Mouse (Mus musculus) right cerebral cortex, postnatal 10 days (tissue): Measurements from ENCODE around the gene Cntnap4.

Experiments
- DNase-seq, 2 experiments: peaks; one replicate each; pipeline ENCODE4 v3.0.0; 2021; ENCODE audit warnings: low spot score in 2 of 2

The Cntnap4 gene

GRCm38 (mm10) chr8:112569471-112570141 is at the start of gene Cntnap4:
Gene Cntnap4, plus strand, starts transcription at chr8:112570043.
- peak; percentile 75 to 78 for DNase-seq

- no peak for DNase-seq
These were observed 12.5 kb upstream of the Cntnap4 start for GRCm38 (mm10) chr8:112557376-112557775.

GRCm38 (mm10) chr8:112570541-112570940 is 698 bp downstream of the Cntnap4 start:
- DNase-seq = peak in 1 of 2 experiments; percentile 35

GRCm38 (mm10) chr8:112571337-112571904 is 1.6 kb downstream of the Cntnap4 start:
- DNase-seq = peak; percentile 77 to 79

GRCm38 (mm10) chr8:112581473-112581872 is 11.6 kb downstream of the Cntnap4 start:
- DNase-seq = no peak

- DNase-seq = no peak
These were observed 13.6 kb downstream of the Cntnap4 start for GRCm38 (mm10) chr8:112583440-112583839.

- no peak for DNase-seq
These were observed 18.7 kb downstream of the Cntnap4 start for GRCm38 (mm10) chr8:112588357-112589051.

GRCm38 (mm10) chr8:112589052-112589389 is 19.2 kb downstream of the Cntnap4 start:
- no peak for DNase-seq

- no peak for DNase-seq
These were observed 26.4 kb downstream of the Cntnap4 start for GRCm38 (mm10) chr8:112596023-112596776.

GRCm38 (mm10) chr8:112599975-112600374 is 30.1 kb downstream of the Cntnap4 start:
- DNase-seq = no peak

GRCm38 (mm10) chr8:112601150-112601549 is 31.3 kb downstream of the Cntnap4 start:
- no peak for DNase-seq

GRCm38 (mm10) chr8:112610121-112610520 is 40.3 kb downstream of the Cntnap4 start:
- no peak for DNase-seq

- no peak for DNase-seq
These were observed 58.9 kb downstream of the Cntnap4 start for GRCm38 (mm10) chr8:112628791-112629190.

- DNase-seq = no peak
These were observed 82.8 kb downstream of the Cntnap4 start for GRCm38 (mm10) chr8:112652657-112653056.

- DNase-seq = no peak
These were observed 83.4 kb downstream of the Cntnap4 start for GRCm38 (mm10) chr8:112653276-112653675.

- DNase-seq = no peak
These were observed 84.2 kb downstream of the Cntnap4 start for GRCm38 (mm10) chr8:112653994-112654393.

- no peak for DNase-seq
These were observed 94.2 kb downstream of the Cntnap4 start for GRCm38 (mm10) chr8:112664067-112664466.

GRCm38 (mm10) chr8:112674671-112675070 is 104.8 kb downstream of the Cntnap4 start:
- no peak for DNase-seq

GRCm38 (mm10) chr8:112681757-112682156 is 111.9 kb downstream of the Cntnap4 start:
- peak in 1 of 2 experiments; percentile 28 for DNase-seq

GRCm38 (mm10) chr8:112695708-112696107 is 125.9 kb downstream of the Cntnap4 start:
- no peak for DNase-seq

- no peak for DNase-seq
These were observed 128.3 kb downstream of the Cntnap4 start for GRCm38 (mm10) chr8:112698141-112698540.

GRCm38 (mm10) chr8:112716982-112717381 is 147.1 kb downstream of the Cntnap4 start:
- DNase-seq = peak in 1 of 2 experiments; percentile 33
